In the genomic region with DNA sequence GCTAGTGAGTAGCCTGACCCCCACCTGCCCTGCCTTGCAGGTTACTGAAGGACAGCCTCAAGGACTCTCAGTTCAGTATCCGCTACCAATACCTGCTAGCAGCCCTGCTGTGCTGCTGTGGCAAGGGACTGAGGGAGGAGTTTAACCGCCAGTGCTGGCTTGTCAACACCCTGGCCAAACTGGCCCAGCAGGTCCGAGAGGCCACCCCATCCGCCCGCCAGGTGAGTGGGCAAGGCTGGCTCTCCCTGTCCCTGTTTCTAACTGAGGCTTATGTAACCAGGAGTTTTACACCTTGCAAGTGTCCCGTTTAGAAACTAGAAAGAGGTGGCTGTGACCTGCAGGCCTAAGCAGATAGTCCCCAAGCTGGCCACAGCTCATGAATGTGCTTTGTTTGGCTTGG, we compare ENCODE assay signal across 11 mouse cellular contexts. TPM values are rescaled to one million over a fixed set of nuclear protein-coding genes. Genes with fewer than 3 reads are reported as not detected.
A peak's percentile ranks its signal among the peaks of the same experiment; 100 is the strongest.
DNase-seq lines count a peak whose midpoint lies in the region.
"Had no signal": no experiment of that assay in that cellular context is flagged by ENCODE, and none has a peak within 500 bp of the region (broad histone marks: within the 10 kb centered on the region; RNA-seq: fewer than 3 reads in every experiment).

No protein-coding gene starts in this region.

- DNase-seq in gonadal fat pad, adult 2 months (ENCODE audit: low read depth): peak; percentile 84
- DNase-seq in kidney, adult 11 months: peak; percentile 93
- DNase-seq in kidney, postnatal 36 days: peak; percentile 75 to 85
- DNase-seq in lung, postnatal 4 days: peak; percentile 80 to 92
- DNase-seq in MN1 (ENCODE audit: low spot score) (no peak), adipocyte (ENCODE audit: low spot score) (no peak)
- DNase-seq in cerebellum, adult 8-10 months: no peak
- no peak for DNase-seq in adrenal gland, adult 18-20 months (ENCODE audit: low spot score in 2 of 2)
- DNase-seq: adrenal gland, postnatal 25 days; heart, adult 11 months; heart, postnatal 14 days had no signal

RNA-seq across cellular contexts. Expression of a gene that starts 40.3 kb away (rescaled TPM):
- 24.7 and 27.6 TPM in 2 replicates for polyA plus RNA-seq in gonadal fat pad, adult 2 months (2012; rRNA removed)
- total RNA-seq in adrenal gland, adult 18-20 months (2021): 100 to 1,000 TPM in 1 of 2 experiments, 10 to 100 TPM in 1; 95.7 to 103 TPM

RNA-seq across cellular contexts. Expression of a gene that starts 45.2 kb away (rescaled TPM):
- 9.0 and 9.6 TPM in 2 replicates for polyA plus RNA-seq in gonadal fat pad, adult 2 months (2012; rRNA removed)
- 1 to 10 TPM; 4.6 to 5.6 TPM for total RNA-seq in adrenal gland, adult 18-20 months (2021)

Comparison
In these comparisons a context has a peak if more than half of its experiments do, and no peak if none do; other contexts are left out.
1. DNase-seq: peak in gonadal fat pad, adult 2 months (single experiment), kidney, adult 11 months (single experiment), kidney, postnatal 36 days (2 of 2) and lung, postnatal 4 days (2 of 2); none in MN1 (single experiment), cerebellum, adult 8-10 months (single experiment), adipocyte (single experiment) and adrenal gland, adult 18-20 months (0 of 2).